ENCODE assay signal across 28 mouse cellular contexts in genomic region chr4:34947181-34947580, GRCm38 (mm10). TPM values are rescaled to one million over a fixed set of nuclear protein-coding genes. Genes with fewer than 3 reads are reported as not detected.
"Had no signal": no experiment of that assay in that cellular context is flagged by ENCODE, and none has a peak within 500 bp of the region (broad histone marks: within the 10 kb centered on the region; RNA-seq: fewer than 3 reads in every experiment).

No protein-coding gene starts in this region.

- DNase-seq: kidney, adult 2 months; kidney, postnatal 36 days; layer of hippocampus, postnatal 36 days; liver; liver, embryonic 13.5 days; lung, embryonic 14.5 days; right cerebral cortex, postnatal 4 days; thymus, adult 2 months; thymus, postnatal 14 days had no signal

- H3K9me3 ChIP-seq: limb, embryonic 10.5 days; limb, embryonic 13.5 days; liver, embryonic 13.5 days; midbrain, embryonic 12.5 days; midbrain, embryonic 15.5 days had no signal

- H3K36me3 ChIP-seq: limb, embryonic 10.5 days; limb, embryonic 13.5 days; liver, embryonic 13.5 days; midbrain, embryonic 12.5 days; midbrain, embryonic 15.5 days had no signal

- H3K4me1 ChIP-seq: limb, embryonic 10.5 days; limb, embryonic 13.5 days; midbrain, embryonic 12.5 days; midbrain, embryonic 15.5 days had no signal

- H3K9ac ChIP-seq: limb, embryonic 13.5 days; liver, embryonic 13.5 days; lung, embryonic 14.5 days; midbrain, embryonic 12.5 days; midbrain, embryonic 15.5 days had no signal

- H3K27ac ChIP-seq: kidney, postnatal 0 days; left cerebral cortex, adult 2 months; limb, embryonic 10.5 days; limb, embryonic 13.5 days; liver, embryonic 13.5 days; macrophage; midbrain, embryonic 12.5 days; midbrain, embryonic 15.5 days; stomach, postnatal 0 days had no signal

- H3K4me2 ChIP-seq: limb, embryonic 13.5 days; liver, embryonic 13.5 days; lung, embryonic 14.5 days; midbrain, embryonic 12.5 days; midbrain, embryonic 15.5 days had no signal

- H3K4me3 ChIP-seq: left cerebral cortex, adult 2 months; limb, embryonic 10.5 days; limb, embryonic 13.5 days; liver, embryonic 13.5 days; midbrain, embryonic 12.5 days; midbrain, embryonic 15.5 days; myocyte had no signal

- ATAC-seq: intestine, postnatal 0 days; lung, postnatal 0 days; midbrain, embryonic 15.5 days had no signal

- H3K27me3 ChIP-seq: limb, embryonic 13.5 days; liver, embryonic 13.5 days; midbrain, embryonic 12.5 days; midbrain, embryonic 15.5 days had no signal

RNA-seq across cellular contexts. Expression of gene Cga, which starts 53.6 kb away (rescaled TPM):
- total RNA-seq: layer of hippocampus, adult 8-10 months; layer of hippocampus, postnatal 10 days; layer of hippocampus, postnatal 36 days; left cerebral cortex, adult 2 months; left cerebral cortex, postnatal 25 days had no signal
- polyA plus RNA-seq: intestine, postnatal 0 days; kidney, adult 2 months; kidney, embryonic 14.5 days; kidney, postnatal 0 days; limb, embryonic 10.5 days; limb, embryonic 13.5 days; liver, embryonic 16.5 days; lung, embryonic 14.5 days; lung, postnatal 0 days; macrophage; midbrain, embryonic 12.5 days; midbrain, embryonic 15.5 days; myocyte; neural tube, embryonic 11.5 days; neural tube, embryonic 14.5 days; stomach, embryonic 14.5 days had no signal
